Mouse (Mus musculus) stomach, postnatal 0 days (tissue): ENCODE measurements around the gene Tubal3. TPM values are rescaled to one million over a fixed set of nuclear protein-coding genes. Genes with fewer than 3 reads are reported as not detected.
A peak's percentile ranks its signal among the peaks of the same experiment; 100 is the strongest.

ENCODE experiments used
- ATAC-seq: fragments of 200-750 bp; cut with Nextera tagmentation; 2 replicates; pipeline ENCODE4 v1.8.0; 2017; ENCODE audit not compliant: low FRiP score, low TSS enrichment
- DNase-seq: peaks from one replicate; pipeline ENCODE4 v3.0.0-alpha.2; 2016; ENCODE audit warnings: low spot score
- H3K27ac ChIP-seq: fragments of 300-500 bp; sonication (generic); replicated peaks from 2 replicates; pipeline ENCODE4 v1.5.1; 2014; ENCODE audit warnings: mild to moderate bottlenecking, control low read depth
- H3K27me3 ChIP-seq: fragments of 300-500 bp; sonication (generic); 2 replicates; pipeline ENCODE4 v1.6.1; 2014; ENCODE audit warnings: low read length; ENCODE audit not compliant: control insufficient read depth, insufficient read depth
- H3K36me3 ChIP-seq: fragments of 300-500 bp; sonication (generic); 2 replicates; pipeline ENCODE4 v1.6.1; 2014; ENCODE audit warnings: low read length, mixed read lengths; ENCODE audit not compliant: control insufficient read depth, insufficient read depth
- H3K4me1 ChIP-seq: fragments of 300-500 bp; sonication (generic); replicated peaks from 2 replicates; pipeline ENCODE4 v1.6.1; 2014; ENCODE audit warnings: antibody characterized with exemption; ENCODE audit not compliant: control insufficient read depth, insufficient read depth
- H3K4me2 ChIP-seq: fragments of 300-500 bp; sonication (generic); replicated peaks from 2 replicates; pipeline ENCODE4 v1.6.1; 2014; ENCODE audit warnings: low read depth, mild to moderate bottlenecking, control low read depth, moderate library complexity
- H3K4me3 ChIP-seq: fragments of 300-500 bp; sonication (generic); 2 replicates; pipeline ENCODE4 v1.5.1; 2014; ENCODE audit warnings: low read depth, low read length, control low read depth
- H3K9ac ChIP-seq: fragments of 300-500 bp; sonication (generic); 2 replicates; pipeline ENCODE4 v1.6.1; 2014; ENCODE audit warnings: mild to moderate bottlenecking, low read length, control low read depth, mixed read lengths
- H3K9me3 ChIP-seq: fragments of 300-500 bp; sonication (generic); 2 replicates; pipeline ENCODE4 v1.6.1; 2016; ENCODE audit warnings: low read length; ENCODE audit not compliant: control insufficient read depth
- CTCF ChIP-seq: IDR thresholded peaks from 2 replicates; pipeline ENCODE4 v1.5.1; 2016; ENCODE audit warnings: antibody characterized with exemption, low read depth, mild to moderate bottlenecking, moderate library complexity
- EP300 ChIP-seq: optimal IDR thresholded peaks from 2 replicates; pipeline ENCODE3; 2016; ENCODE audit warnings: antibody characterized with exemption
- WGBS: fragments of 180-500 bp; shearing (Covaris S2); extraction: QIAGEN DNeasy Blood & Tissue Kit; methylation state at CpG from one replicate; pipeline ENCODE4 v1.1.7; 2014; 5-methylcytosine and 5-hydroxymethylcytosine counted together
- polyA plus RNA-seq: library from polyadenylated mRNA; unstranded; fragments of >200 nt; fragmentation: Nextera tagmentation; extraction: Ambion mirVana; gene quantifications from 2 replicates; pipeline ENCODE4 v1.2.1, GENCODE M21; 2015

Tubal3 gene
- polyA plus RNA-seq, 1 experiment from 2014 or later = not detected

GRCm38 (mm10) chr13:3886663-3887062 is 31.4 kb upstream of the Tubal3 start:
- H3K27me3 ChIP-seq = no peaks in the 10 kb centered on the region
- TF ChIP-seq CTCF (no peak), EP300 (no peak)
- H3K9me3 ChIP-seq = no peaks in the 10 kb centered on the region
- H3K9ac ChIP-seq = no peak overlapping the region
- peaks cover 17% of the 10 kb centered on the region for H3K36me3 ChIP-seq
- DNase-seq (no peak), ATAC-seq (no peak)
- no peak overlapping the region for H3K27ac ChIP-seq
- H3K4me2 ChIP-seq = no peak overlapping the region
- no peaks in the 10 kb centered on the region for H3K4me1 ChIP-seq
- WGBS = 89% methylated on average over 7 of the region's 7 CpGs
- H3K4me3 ChIP-seq = no peak overlapping the region

- Histone ChIP-seq H3K9me3 (no peaks in the 10 kb centered on the region), H3K4me2 (peak overlapping the region; percentile 31; the same call in 1 of the 2 replicates), H3K27ac (no peak overlapping the region), H3K27me3 (no peaks in the 10 kb centered on the region), H3K36me3 (peaks cover 11% of the 10 kb centered on the region), H3K4me1 (no peaks in the 10 kb centered on the region), H3K9ac (no peak overlapping the region), H3K4me3 (no peak overlapping the region)
- DNase-seq = no peak
- no peak for ATAC-seq
- TF ChIP-seq EP300 = no peak
- no peak for TF ChIP-seq CTCF
- 90% methylated on average over 3 of the region's 3 CpGs for WGBS
Measured at GRCm38 (mm10) chr13:3889111-3889510, 29.0 kb upstream of the Tubal3 start.

GRCm38 (mm10) chr13:3890061-3890460 is 28.0 kb upstream of the Tubal3 start:
- Histone ChIP-seq H3K27me3 (no peaks in the 10 kb centered on the region), H3K36me3 (peaks cover 10% of the 10 kb centered on the region), H3K4me1 (no peaks in the 10 kb centered on the region), H3K4me2 (peak overlapping the region; percentile 62), H3K4me3 (peak overlapping the region; percentile 15; the same call in 1 of the 2 replicates), H3K9ac (no peak overlapping the region), H3K9me3 (no peaks in the 10 kb centered on the region), H3K27ac (0 out of 2 replicates have a peak overlapping the region, but pooled peaks have one; percentile 53)
- 39% methylated on average over 8 of the region's 8 CpGs for WGBS
- no peak for ATAC-seq
- DNase-seq = no peak
- no peak for TF ChIP-seq EP300
- TF ChIP-seq CTCF = no peak

- peaks cover 9% of the 10 kb centered on the region for H3K36me3 ChIP-seq
- H3K9me3 ChIP-seq = no peaks in the 10 kb centered on the region
- H3K4me1 ChIP-seq = no peaks in the 10 kb centered on the region
- peak; percentile 26 for DNase-seq
- WGBS = 26% methylated on average over 8 of the region's 8 CpGs
- H3K27me3 ChIP-seq = no peaks in the 10 kb centered on the region
- peak overlapping the region; percentile 61 for H3K4me3 ChIP-seq
- peak overlapping the region; percentile 70 for H3K27ac ChIP-seq
- TF ChIP-seq EP300 (no peak), CTCF (no peak)
- H3K4me2 ChIP-seq = peak overlapping the region; percentile 62
- H3K9ac ChIP-seq = peak overlapping the region; percentile 71
- ATAC-seq = no peak
Measured at GRCm38 (mm10) chr13:3891479-3892087, 26.5 kb upstream of the Tubal3 start.

- Histone ChIP-seq H3K4me1 (no peaks in the 10 kb centered on the region), H3K9ac (peak overlapping the region; percentile 71), H3K27ac (peak overlapping the region; percentile 81; the same call in 1 of the 2 replicates), H3K27me3 (no peaks in the 10 kb centered on the region), H3K4me3 (peak overlapping the region; percentile 61), H3K4me2 (peak overlapping the region; percentile 62), H3K36me3 (peaks cover 5% of the 10 kb centered on the region; the same call in 1 of the 2 replicates), H3K9me3 (no peaks in the 10 kb centered on the region)
- 8% methylated on average over 7 of the region's 7 CpGs for WGBS
- TF ChIP-seq CTCF = no peak
- peak; percentile 31 for TF ChIP-seq EP300
- DNase-seq = no peak
- ATAC-seq = no peak
Measured at GRCm38 (mm10) chr13:3892601-3893000, 25.5 kb upstream of the Tubal3 start.

GRCm38 (mm10) chr13:3893126-3893734 is 24.8 kb upstream of the Tubal3 start:
- no peaks in the 10 kb centered on the region for H3K4me1 ChIP-seq
- peak; percentile 98 for ATAC-seq
- no peaks in the 10 kb centered on the region for H3K27me3 ChIP-seq
- peak overlapping the region; percentile 71 for H3K9ac ChIP-seq
- H3K27ac ChIP-seq = peak overlapping the region; percentile 81
- peak; percentile 13; the same call in 1 of the 2 replicates for TF ChIP-seq CTCF
- no peak for TF ChIP-seq EP300
- H3K4me2 ChIP-seq = peak overlapping the region; percentile 62
- WGBS = under 1% methylated on average over 35 of the region's 35 CpGs
- peak overlapping the region; percentile 61 for H3K4me3 ChIP-seq
- peaks cover 1% of the 10 kb centered on the region; the same call in 1 of the 2 replicates for H3K36me3 ChIP-seq
- DNase-seq = peak; percentile 96
- no peaks in the 10 kb centered on the region for H3K9me3 ChIP-seq
